Mouse (Mus musculus) myocyte (in vitro differentiated cells): Measurements from ENCODE around the gene Krtap19-5.

Source experiments
- E2F4 ChIP-seq: IDR thresholded peaks from one replicate; pipeline ENCODE4 v1.6.1; 2011; ENCODE audit warnings: mild to moderate bottlenecking, control low read depth, moderate library complexity; ENCODE audit not compliant: insufficient read depth
- MAX ChIP-seq: IDR thresholded peaks from one replicate; pipeline ENCODE4 v1.6.1; 2011; ENCODE audit warnings: low read depth, mild to moderate bottlenecking, control low read depth
- POLR2A ChIP-seq: IDR thresholded peaks from one replicate; pipeline ENCODE4 v1.6.1; 2011; ENCODE audit warnings: low read depth, mild to moderate bottlenecking, control low read depth, moderate library complexity; ENCODE audit not compliant: insufficient read length
- POLR2AphosphoS2 ChIP-seq: IDR thresholded peaks from one replicate; pipeline ENCODE4 v1.6.1; 2011; ENCODE audit warnings: low read depth, control low read depth; ENCODE audit not compliant: insufficient read length
- TCF12 ChIP-seq: IDR thresholded peaks from one replicate; pipeline ENCODE4 v1.6.1; 2011; ENCODE audit warnings: mild to moderate bottlenecking, control low read depth; ENCODE audit not compliant: poor library complexity, insufficient read depth, severe bottlenecking
- TCF3 ChIP-seq: IDR thresholded peaks from one replicate; pipeline ENCODE4 v1.6.1; 2011; ENCODE audit warnings: low read depth, control low read depth; ENCODE audit not compliant: insufficient read length
- USF1 ChIP-seq: IDR thresholded peaks from one replicate; pipeline ENCODE4 v1.6.1; 2011; ENCODE audit warnings: low read depth, mild to moderate bottlenecking, control low read depth, moderate library complexity

GRCm38 (mm10) chr16:88851450-88851849 lies 44.8 kb downstream of the Krtap19-5 start:
- no peak for TF ChIP-seq POLR2A
- TF ChIP-seq TCF12: no peak
- no peak for TF ChIP-seq E2F4
- TF ChIP-seq TCF3: no peak
- TF ChIP-seq MAX: no peak
- TF ChIP-seq USF1: no peak
- TF ChIP-seq POLR2AphosphoS2: no peak
